Mouse (Mus musculus): ENCODE measurements at regions not wholly inside any gene's neighbourhood (a gene's known extent, or its start where the extent isn't known, plus 50 kb on each side); places are given as distances from the start of the nearest gene placed in this dataset.

- TF ChIP-seq POLR2A (IDR thresholded peaks at IDR 0.05; ENCODE audit: insufficient read length, low read depth), result no peak
- TF ChIP-seq MYOD1 (IDR thresholded peaks at IDR 0.05; ENCODE audit: control insufficient read depth in 1 of 3, insufficient read length in 2 of 3, low read depth in 2 of 3), result no peak
- TF ChIP-seq MAX (IDR thresholded peaks at IDR 0.05; ENCODE audit: low read depth), result no peak
Observed at GRCm38 (mm10) chr5:71227615-71228014, 132.0 kb upstream of the Gabra2 start.

Measured in myocyte (in vitro differentiated cells).